Mouse (Mus musculus) kidney, adult 9 months (tissue): ENCODE measurements at regions not wholly inside any gene's neighbourhood (a gene's known extent, or its start where the extent isn't known, plus 50 kb on each side); places are given as distances from the start of the nearest gene placed in this dataset.
A peak's percentile ranks its signal among the peaks of the same experiment; 100 is the strongest.
"Not testable (repeated sequence)": the region's sequence is repeated elsewhere in the genome, so short reads cannot be mapped to it uniquely, and the experiment has no call there.

Experiments used
- DNase-seq: peaks from one replicate; pipeline ENCODE4 v3.0.0; 2022

DNA sequence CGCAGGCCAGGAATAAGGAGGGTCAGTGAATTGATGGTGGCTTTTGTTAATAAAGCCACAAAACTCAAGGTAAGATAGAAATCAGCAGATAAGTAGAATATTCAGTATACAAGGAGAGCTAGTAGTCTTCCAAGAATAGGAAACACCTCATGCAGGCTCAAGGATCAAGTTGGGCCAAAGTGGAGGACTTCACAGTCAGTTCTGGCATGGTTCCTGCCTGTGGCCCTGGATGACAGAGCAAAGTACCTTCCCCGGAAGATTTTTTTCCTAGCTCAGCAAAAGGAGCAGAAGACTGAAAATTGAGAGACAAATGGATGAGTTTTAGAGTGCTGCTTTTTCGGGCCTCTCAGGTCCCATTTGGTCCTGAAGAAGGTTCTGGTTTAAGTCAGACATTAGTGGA lies 420.9 kb upstream of the Htr2a start:
- peak; percentile 77 for DNase-seq

DNA sequence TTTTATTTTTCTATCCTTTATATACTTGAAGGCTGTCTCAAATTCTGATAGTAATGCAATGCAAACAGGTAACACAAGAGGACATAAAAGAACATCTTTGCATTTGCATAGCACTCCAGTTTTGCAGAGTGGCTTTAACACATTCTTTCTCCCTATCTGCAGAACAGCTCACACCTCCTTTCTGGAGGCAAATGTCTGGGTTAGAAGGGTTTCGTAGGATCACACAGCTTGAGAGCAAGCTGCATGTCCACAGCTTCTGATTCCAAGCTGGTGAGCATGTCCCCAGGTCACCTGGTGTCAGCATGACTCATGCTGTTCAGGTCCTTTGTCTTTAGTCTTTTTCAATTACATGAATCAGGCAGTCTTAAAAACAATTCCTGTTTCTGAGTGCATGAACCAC lies 418.5 kb upstream of the Htr2a start:
- no peak for DNase-seq

DNA sequence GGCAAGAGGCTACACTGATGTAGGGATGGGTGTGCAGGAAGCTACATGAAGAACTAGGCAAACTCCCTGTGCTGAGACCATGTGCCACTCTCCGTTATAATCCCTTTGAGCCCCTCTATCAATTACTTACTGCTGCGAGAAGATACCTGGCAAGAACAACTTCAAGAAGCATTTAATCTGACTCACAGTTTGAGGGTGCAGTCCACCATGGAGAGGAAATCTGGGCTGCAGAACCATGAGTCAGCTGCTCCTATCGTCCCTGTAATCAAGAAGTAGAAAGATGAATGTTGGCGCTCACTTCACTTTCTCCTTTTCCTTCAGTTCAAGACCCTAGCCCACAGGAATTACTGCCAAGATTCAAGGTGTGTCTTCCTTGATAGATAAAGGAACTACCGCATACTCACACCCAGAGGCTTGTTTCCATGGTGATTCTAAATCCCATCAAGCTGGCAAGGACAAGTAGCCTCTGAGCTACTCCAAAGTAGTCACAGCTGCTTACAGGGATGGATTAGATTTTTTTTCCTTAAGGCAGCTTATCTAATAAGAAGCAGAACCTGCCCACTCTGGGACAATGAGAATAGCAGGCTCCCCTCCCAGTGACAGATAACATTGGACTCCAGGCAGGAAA lies 411.0 kb upstream of the Htr2a start:
- DNase-seq = no peak

DNA sequence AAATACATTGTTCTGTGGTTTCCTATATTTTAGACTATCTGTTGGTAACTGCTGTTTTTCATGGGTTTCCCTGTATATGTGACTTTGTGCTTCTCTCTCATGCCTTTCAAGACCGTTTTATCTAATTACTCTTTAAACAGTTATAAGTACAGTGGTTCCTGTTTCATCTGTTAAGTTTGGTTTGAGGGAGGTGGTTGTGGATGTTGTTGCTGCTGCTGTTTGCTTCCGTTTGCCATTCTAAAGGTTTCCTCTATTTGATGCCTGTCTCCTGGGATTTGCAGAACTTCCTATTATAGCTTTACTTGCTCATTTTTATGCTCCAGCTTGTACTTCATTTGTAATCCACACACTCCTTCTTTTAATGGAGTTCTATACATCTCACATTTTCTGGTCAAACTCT lies 400.4 kb upstream of the Htr2a start:
- no peak for DNase-seq

DNA sequence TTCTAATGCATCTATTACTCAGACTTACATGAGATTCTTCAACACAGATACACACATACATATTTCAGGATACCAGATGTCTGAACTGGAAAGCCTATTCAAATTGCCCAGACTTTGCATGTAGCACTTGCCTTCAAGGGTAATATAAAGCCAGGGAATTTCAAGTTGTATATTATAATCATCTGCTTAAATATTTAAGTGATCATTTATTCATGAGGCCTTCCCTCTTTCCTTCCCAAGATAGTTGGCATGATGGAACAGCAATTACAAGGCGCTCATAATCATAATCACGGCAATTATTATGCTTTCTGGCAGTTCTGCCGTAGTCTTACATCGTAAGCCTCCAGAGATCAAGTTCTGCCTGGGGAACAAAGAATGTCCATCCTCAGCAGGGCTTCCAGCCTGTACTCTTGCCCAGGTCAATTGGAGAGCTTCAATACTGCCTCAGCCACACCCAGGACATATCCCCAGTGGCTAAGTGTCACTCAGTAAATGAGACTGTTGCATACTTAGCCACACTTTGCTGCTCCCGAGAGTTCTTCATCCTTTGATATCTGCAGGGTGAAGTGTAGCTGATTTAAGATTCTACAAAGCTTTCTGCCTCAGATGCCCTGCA lies 391.3 kb upstream of the Htr2a start:
- no peak for DNase-seq

DNA sequence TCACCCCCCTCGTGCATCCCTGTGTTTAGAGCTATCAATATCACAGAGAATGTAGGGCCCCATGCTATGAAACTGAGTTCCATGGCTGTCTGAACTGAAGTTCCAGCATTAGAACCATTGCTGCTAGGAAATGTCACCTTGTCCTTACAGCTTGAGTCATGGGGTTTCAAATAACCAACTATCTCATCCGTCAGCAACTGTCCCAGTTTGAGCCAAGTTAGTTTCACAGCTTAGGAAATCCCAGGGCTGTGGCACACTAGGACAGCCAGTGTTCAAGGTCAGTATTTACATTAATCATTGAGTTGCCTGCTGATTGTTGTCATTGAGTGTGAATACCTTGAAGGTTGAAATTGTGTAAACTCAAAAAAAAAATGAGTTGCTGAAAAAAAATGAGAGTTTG lies 390.6 kb upstream of the Htr2a start:
- no peak for DNase-seq

DNA sequence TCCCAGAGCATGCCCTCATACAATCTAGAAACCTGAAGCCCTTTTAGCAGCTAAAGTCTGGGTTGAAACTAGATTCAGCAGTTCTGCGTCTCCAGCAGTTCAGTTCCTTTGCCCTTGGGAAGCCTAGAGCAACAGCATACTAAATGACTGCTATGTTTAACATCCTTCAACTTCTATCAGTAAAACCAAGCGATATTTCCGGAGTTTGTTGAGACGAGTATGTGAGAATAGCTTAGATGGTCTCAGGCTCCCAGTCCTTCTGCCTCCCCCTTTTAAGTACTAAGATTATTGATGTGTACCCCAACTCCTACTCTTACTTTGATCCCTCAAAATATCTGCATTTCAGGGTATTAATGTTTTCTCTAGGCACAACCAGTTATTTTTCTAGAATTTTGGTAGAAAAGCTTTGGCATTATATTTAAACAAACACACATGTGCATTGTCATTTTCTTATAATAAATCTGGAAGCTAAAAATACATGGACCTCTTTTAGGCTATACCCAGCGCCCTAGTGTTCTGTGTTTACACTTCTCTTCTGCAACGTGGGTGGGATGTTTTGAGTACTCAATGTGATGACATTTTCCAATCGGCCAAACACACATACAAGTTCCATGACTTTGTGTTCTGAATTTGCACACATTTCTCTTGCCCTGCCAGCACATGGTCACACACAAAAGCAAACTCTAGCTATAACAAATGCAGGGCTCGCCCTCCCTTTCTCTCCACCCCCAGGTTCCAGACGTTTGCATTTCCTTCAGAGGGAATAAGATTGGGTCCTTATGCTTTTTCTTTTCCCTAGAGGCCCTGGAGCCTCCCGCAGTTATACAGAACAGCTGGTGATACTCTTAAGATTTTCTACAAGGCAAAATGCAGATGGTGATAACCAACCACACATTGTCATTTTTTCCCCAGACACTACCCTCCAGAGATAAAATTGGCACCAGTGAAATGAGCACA lies 388.2 kb upstream of the Htr2a start:
- no peak for DNase-seq

DNA sequence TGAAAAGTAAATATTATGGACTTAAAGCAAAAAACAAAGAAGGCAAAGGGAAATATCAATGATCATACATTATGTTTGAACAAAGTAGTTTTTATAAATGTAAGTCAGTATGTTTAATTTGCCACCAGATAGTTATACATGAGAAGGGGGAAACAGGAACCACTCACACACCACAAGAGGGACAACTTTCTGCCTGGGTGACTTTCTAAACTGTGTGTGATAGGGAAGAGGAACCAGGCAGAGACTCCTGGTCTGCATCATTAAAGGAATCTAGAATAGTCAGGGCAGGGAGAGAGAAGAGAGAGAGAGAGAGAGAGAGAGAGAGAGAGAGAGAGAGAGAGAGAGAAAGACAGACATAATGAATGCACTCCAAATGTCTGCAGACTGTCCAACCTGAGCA lies 385.6 kb upstream of the Htr2a start:
- DNase-seq = no peak

DNA sequence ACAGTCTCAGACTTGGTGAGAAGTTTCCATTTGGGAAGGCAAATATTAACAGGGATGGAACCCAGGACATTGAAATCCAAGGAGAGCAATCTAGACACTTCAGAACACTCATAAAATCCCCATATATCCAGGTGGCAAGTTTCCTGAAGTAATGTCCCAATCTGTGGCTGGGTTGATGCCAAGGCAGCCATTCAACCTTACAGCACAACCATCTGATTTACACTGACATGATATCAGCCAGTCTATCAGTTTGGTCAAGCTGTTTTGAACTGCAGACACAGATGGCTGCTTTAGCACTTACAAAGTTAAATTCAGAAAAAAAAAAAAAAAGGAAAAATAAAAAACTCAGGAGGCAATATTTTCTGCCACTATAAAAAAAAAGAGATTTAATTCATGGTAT lies 381.2 kb upstream of the Htr2a start:
- DNase-seq = no peak

DNA sequence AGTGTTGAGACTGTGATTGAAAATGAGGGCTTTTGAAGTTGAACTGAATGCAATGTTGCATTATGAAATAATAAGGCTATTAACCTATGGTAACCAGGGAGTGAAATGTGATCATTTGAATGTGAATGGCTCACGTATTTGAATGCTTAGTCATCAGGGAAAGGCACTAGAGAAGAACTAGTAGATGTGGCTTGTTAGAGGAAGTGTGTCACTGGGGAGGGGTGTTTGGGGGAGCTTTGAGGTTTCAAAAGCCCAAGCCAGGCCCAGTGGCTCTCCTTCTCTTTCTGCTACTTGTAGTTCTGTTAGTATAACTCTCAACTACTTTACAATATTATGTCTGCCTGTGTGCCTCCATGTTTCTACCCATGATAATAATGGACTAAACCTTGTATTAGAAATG lies 373.6 kb upstream of the Htr2a start:
- no peak for DNase-seq

DNA sequence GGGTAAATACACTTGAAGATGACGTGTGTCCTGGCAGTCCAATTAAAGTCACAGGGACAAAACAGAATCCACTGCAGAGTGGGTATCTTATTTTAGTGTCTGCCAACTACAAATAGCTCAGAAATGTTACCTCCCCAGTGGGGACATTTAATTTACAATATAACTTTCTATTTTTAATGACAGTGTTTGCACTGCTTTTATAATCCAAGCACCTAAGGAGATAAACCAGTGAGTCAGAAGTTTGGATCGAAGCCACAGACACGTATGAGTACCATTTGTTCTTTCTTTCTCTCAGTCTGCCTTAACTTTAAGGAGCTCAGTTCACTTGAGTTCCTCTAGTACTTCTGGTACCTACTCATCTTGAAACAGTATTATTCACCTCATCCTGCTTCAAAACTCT lies 346.1 kb upstream of the Htr2a start:
- DNase-seq = no peak

DNA sequence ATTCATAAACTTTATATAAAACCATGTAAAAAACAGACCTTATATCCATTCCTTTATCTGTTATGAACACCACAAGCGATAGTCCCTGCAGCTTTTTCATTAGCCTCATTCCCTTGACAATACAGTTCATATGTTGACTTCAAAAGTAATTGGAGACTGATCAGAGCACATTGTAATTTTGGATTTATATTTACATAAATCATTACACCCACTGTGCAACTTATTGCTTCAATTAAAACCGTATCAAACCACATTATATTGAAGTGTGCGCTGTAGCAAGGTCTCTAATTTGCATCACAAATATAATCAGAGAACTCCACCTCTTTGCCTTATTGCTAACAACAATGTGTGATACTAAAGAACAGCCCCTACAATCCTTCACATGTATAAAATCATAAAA lies 336.2 kb upstream of the Htr2a start:
- no peak for DNase-seq

DNA sequence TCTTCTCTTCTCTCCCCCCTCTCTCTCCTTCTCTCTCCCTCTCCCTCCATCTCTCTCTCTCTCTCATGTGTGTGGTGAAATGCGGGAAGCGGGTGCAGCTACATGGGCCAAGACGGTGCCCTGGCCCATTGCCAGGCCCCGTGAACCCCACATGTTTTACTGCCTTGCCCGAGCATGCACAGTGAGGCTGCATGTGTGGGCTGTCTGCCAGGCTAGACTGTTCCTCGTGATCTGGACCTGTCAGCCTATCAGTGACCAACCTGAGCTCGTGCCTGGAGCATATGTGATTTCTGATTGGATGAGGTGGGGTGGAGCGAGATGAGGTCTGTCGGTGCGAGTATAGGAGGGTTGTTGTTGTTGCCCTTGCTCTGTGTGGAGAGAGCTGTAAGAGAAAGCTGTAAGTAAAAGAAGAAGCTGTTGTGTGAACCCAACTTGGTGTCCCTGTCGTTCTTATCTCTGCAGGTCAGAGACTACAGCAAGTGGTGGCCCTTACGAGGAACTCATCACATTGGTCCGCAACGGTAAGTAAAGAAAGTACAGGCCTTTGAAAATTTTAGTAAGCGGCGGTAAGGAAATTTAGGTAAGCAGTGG lies 333.8 kb upstream of the Htr2a start:
- no peak for DNase-seq

DNA sequence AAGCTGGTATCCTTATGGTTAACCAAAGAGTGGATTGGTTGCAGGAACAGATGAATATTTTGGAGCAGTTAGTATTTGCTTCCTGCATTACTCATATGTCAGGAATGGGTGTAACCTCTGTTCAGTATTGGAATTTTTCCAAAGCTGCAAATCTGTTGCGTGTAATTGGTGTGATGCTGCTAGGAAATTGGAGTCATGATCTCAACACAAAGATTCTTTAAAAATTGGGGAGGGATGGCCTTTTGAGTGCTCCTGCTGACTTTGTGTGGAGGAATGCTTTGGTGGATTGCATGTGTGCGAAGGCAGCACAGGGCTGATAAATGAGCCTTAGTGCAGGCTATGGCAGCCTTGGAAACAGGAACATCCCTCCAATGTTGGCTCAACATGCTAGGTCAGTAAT lies 331.2 kb upstream of the Htr2a start:
- not testable (repeated sequence) for DNase-seq

DNA sequence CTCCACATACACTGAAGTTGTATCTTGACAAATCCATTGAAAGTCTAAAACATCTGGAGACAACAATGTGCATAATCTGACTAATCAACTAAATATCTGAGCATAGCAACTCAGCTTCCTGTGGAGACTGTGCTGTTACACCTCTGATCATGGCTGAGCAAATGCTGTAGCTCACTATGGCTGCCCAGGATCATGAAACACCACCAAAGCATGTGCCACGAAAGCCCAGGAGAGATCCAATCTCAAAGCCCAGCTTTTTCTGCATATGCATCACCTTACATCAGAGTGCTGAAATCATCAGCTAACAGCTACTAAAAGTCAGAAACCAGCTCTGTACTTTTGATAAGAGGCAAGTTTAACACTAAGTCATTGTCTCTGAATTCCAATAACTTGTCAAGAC lies 313.3 kb upstream of the Htr2a start:
- DNase-seq = no peak

DNA sequence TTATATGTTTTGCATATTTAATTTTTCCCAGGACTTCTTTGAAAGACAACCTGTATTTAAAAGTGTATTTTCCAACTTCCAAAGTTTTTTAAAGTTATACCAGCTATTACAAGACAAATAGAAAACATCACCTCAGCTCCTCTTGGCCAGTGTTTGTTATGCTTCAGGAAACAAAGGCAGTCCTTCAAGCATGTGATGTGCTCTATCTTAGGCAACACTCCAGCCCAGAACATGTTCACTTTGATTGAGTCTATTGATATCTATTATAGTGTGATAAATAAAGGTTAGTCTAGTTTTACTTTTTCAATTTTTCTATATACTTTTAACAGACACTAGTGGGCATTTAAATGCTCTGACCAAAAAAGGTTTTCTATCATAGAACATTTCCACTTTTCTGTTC lies 289.9 kb upstream of the Htr2a start:
- DNase-seq = no peak

DNA sequence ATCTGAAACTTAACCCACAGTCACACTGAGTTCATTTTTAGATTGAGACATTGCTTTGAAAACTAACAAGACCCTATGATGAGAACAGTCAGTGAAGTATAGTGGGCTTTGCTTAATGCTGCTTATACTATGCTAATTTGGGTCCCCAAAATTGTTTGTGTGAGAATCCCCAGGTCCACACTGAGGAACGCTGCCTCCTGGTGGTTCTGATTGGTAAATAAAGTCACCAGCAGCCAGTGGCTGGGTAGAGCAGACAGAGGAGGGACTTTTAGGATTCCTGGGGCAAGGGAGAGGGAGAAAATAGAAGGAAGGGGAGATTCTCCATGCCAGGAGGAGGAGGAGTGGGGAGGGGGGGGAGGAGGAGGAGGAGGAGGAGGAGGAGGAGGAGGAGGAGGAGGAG lies 288.4 kb upstream of the Htr2a start:
- DNase-seq = no peak

DNA sequence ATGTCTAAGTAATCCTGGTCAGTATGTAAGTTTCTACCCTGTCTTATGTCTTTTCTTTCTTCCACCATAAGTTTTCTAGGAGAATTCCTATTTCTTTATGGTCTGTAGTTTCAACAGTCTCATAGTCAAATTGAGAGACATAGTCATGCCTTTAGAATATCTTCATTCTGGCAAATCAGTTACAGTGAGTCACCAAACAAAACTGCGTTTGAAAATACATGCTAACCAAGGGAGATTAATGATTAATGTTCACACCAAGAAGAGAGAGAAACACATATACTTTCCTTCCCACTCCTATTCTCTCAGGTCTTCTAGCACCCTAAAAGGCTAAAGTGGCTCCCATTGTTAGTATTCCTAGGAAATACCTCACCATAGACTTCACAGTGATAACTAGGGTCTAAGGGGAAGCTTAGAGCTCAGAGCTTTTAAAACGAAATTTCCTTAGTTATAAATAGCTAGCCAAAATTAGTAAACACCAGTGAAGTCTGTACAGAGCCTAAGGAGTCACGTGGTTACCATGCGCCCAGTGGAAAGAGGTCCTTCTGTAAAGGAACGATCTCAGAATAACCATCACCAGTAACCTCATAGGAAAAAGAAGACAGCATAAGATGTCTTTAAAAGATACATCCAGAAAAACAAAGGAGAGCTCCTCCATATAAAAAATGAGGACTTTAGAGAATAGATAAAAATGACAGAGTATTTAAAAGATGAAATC lies 281.8 kb upstream of the Htr2a start:
- peak; percentile 6 for DNase-seq

DNA sequence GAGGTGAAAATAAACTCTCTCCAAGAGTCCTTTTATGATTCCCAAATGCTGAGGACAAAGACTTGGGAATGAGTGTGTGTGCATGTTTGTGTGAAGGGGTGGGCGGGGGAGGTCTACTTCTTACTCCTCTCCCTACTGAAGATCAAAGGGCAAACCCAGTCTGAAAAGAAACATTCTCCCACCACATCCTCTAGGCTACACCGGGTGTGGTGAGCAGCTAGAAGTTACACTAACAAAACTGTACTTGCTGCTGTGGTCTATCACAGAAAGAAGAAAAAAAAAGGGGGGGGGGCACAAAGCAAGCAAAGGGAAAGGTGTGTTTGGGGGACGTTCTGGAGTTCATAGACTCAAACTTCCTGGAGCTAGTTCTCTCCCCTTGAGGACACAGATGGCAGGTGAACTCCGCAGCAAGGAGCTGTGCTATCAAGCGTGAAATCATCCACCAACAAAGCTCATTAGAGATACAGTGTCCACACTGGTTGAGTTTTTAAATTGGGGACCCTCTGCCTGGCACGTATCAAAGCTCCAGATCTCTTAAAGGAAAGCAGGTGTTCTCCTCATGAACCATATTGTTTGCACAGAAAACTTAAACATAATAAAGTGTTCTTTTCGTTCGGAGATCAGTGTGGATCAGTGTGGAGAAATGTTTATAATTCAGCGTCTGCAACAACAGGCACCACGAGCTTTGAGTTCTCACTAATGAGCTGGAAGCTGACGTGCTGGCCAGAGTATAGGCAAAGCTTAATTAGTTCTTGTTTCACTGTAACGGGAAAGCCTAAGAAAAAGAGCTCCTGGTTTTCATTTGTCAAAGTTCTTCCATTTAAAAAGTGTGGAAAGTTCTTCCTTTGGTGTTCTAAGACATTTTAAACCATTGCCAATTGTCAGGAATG lies 280.7 kb upstream of the Htr2a start:
- peak; percentile 2 for DNase-seq

DNA sequence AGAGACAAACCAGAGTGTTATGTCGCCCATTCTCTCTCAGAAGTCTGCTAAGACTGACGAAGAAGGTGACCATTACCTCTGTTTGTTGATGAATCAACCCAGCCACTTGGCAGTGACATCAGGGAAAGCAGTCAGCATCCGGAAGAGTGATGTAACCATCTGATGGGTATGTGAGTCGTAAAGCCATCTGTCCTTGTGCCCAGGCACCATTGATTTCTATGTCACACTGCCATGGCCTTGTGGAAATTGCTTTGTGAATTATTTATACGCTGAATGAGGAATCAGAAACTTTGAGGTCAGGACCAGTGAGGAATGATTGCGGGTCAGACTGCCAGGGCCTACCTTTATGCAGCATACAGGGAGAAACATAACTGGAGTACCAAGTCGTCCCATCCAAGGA lies 256.2 kb upstream of the Htr2a start:
- DNase-seq = no peak

DNA sequence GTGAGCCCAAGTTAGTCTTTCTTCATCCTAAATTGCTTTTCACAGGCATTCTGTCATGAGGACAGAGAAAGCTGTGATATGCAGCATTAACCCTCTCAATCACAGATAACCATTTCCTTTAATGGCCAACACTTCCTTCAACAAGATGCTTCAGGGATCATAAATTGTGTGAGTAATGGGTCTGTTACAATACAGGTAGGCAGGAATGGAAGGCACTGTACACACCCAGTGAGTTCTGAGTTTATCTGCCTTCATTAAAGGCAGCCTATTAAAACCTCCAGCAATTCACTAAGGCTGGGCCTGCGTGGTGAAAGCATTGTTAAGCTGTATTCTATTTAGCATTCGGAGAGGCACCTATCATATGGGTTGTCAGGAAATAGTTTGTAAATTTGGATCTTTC lies 248.2 kb upstream of the Htr2a start:
- no peak for DNase-seq

DNA sequence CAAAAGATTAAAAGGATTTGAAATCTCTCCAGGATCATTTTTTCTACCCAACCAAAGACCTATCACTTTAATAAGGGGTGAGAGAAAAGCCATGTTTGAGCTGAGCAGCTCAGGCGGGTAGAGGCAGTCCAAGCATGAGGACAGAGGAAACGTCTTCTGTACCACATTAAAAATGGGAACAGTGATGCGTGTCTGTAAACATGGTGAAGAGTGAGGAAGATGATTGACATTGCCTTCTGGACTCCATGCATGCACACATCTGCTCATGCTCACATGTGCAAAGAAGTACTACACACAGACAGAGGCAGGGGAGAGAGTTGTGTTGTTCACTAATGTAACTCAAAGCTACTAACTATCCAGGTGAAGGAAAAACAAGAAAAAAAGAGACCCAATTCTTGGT lies 243.4 kb upstream of the Htr2a start:
- no peak for DNase-seq
